Mouse (Mus musculus): Measurements from ENCODE around the gene Sned1. TPM values are rescaled to one million over a fixed set of nuclear protein-coding genes. Genes with fewer than 3 reads are reported as not detected.
A peak's percentile ranks its signal among the peaks of the same experiment; 100 is the strongest.

Sned1 gene
- polyA plus RNA-seq, 1 experiment from 2014 or later: 0.29 TPM

DNA sequence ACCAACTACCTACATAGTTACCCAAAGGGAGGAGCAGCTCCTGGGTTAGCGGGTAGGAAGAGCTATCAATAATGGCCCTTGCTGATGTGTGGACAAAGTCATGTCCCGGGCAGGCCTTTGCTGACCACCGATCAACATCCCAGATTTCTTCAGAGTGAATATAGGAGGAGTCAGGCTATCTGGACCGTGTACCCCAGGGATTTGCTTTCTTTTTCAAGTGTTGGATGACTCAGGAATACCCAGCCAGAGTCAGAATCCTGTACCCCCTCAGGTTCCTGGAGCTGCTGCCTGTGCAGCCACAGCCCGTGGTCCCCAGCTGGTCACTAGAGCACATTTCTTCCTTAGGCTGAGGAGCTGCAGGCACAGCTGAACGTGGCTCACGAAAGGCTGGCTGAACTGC is 23.2 kb upstream of the Sned1 start:
- Histone ChIP-seq H3K9ac (no peak overlapping the region), H3K9me3 (replicated peaks) (no peaks in the 10 kb centered on the region), H3K36me3 (no peaks in the 10 kb centered on the region), H3K4me3 (replicated peaks) (no peak overlapping the region), H3K4me2 (no peak overlapping the region), H3K27me3 (no peaks in the 10 kb centered on the region), H3K27ac (no peak overlapping the region), H3K4me1 (replicated peaks) (0 out of 2 replicates have a peak, but pooled peaks cover 4% of the 10 kb centered on the region)
- 66% methylated on average over 7 of the region's 7 CpGs for WGBS (ENCODE audit: insufficient replicate concordance)
- no peak for DNase-seq
- ATAC-seq (ENCODE audit: low read depth): no peak

DNA sequence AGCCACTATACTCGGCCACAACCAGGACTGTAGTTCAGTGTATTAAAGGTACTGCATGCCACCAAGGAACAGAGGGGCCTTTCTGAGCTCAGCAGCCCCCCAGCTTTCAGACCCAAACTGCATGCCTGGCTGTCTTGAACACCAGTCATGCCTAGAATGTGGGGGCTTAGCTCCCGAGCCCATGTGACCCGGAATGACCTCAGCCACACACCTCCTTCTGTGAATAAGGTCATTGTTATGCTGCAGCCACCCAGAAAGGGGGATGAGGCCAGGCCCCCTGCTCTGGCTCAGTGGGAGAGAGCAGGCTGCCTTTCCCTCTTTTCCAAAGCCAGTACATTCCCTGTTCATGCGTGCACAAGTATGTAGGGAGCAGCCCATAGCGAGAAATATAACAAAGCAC is 21.0 kb upstream of the Sned1 start:
- Histone ChIP-seq H3K4me2 (no peak overlapping the region), H3K4me3 (replicated peaks) (no peak overlapping the region), H3K4me1 (replicated peaks) (0 out of 2 replicates have a peak, but pooled peaks cover 4% of the 10 kb centered on the region), H3K27me3 (no peaks in the 10 kb centered on the region), H3K9ac (no peak overlapping the region), H3K36me3 (no peaks in the 10 kb centered on the region), H3K9me3 (replicated peaks) (no peaks in the 10 kb centered on the region), H3K27ac (no peak overlapping the region)
- ATAC-seq (ENCODE audit: low read depth): no peak
- DNase-seq: no peak
- 52% methylated on average over 5 of the region's 5 CpGs for WGBS (ENCODE audit: insufficient replicate concordance)

DNA sequence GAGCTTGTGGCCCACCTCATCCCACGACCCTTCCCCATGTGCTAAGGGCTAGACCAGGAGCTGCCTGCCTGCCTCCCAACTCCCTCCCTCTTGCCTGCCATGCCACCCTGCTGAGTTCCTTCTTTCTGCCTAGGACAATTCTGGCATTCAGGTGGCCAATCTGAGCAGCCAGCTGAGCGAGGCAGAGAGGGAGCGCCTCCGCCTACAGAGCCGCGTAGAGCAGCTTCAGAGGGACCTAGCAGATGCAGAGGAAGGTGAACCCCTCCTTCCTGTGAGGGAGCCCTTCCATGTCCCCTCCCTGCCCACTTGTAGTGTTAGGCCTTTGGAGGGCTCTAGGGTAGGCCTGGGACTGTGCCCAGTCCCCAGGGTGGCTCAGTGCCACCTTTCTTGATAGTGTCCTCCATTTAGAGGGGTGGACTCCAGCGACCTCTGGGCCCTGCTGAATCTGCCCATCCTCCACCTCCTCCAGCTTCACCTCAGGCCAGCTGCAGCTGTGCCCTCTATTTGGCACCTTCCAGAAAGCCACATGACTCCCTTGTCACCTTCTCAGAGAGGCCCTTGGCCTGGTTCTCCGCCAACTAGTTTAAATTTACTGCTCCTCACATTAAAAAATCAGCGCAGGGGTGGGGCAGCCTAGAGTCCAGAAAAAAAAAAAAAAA is 18.7 kb upstream of the Sned1 start:
- Histone ChIP-seq H3K4me1 (replicated peaks) (no peaks in the 10 kb centered on the region), H3K4me2 (no peak overlapping the region), H3K4me3 (replicated peaks) (no peak overlapping the region), H3K27me3 (no peaks in the 10 kb centered on the region), H3K27ac (no peak overlapping the region), H3K36me3 (no peaks in the 10 kb centered on the region), H3K9me3 (replicated peaks) (no peaks in the 10 kb centered on the region), H3K9ac (no peak overlapping the region; the same call in 1 of the 2 replicates)
- no peak for ATAC-seq (ENCODE audit: low read depth)
- 70% methylated on average over 9 of the region's 9 CpGs for WGBS (ENCODE audit: insufficient replicate concordance)
- DNase-seq: no peak

DNA sequence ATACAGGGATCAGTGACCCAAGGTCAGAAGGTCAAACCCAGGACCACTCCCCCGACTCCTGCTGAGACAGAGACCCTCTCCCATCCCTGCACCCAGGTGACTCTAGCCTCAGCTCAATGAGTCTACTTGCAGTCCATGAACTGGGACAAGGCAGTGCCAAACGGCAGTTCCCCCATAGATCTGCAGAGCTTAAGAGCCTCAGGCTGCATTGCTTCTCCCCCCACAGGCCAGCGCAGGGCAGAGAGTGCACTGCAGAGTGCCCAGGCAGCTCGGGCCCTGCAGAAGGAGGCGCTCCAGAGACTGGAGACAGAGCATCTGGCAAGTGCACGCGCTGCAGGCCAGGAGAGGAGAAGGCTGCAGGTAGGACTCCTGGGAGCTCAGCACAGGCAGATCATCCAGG is 18.1 kb upstream of the Sned1 start:
- no peaks in the 10 kb centered on the region for H3K27me3 ChIP-seq
- no peak overlapping the region for H3K4me2 ChIP-seq
- H3K9ac ChIP-seq: no peak overlapping the region
- H3K4me3 ChIP-seq (replicated peaks): no peak overlapping the region
- WGBS (ENCODE audit: insufficient replicate concordance): 45% methylated on average over 7 of the region's 7 CpGs
- no peak overlapping the region for H3K27ac ChIP-seq
- ATAC-seq (ENCODE audit: low read depth): no peak
- no peaks in the 10 kb centered on the region for H3K4me1 ChIP-seq (replicated peaks)
- H3K36me3 ChIP-seq: no peaks in the 10 kb centered on the region
- no peak for DNase-seq
- H3K9me3 ChIP-seq (replicated peaks): no peaks in the 10 kb centered on the region

DNA sequence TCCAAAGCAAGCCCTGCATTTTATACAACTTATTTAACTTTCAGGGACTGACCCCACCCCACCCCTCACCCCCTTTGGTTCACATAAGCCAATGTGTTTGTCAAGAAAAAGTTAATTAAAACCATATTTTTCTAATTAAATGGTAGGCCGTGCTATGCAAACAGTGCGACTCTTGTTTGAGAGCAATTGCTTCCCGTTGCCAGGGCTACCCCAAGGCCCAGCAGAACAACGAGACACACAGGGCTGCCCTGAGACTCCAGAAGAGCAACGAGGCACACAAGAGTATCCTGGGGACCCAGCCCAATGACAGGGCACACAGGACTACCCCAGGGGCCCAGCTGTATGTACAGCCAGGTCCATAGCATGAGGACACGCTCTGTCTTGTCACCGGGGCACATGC is 14.9 kb upstream of the Sned1 start:
- Histone ChIP-seq H3K27me3 (peaks cover 5% of the 10 kb centered on the region; the same call in 1 of the 2 replicates), H3K9me3 (replicated peaks) (no peaks in the 10 kb centered on the region)

DNA sequence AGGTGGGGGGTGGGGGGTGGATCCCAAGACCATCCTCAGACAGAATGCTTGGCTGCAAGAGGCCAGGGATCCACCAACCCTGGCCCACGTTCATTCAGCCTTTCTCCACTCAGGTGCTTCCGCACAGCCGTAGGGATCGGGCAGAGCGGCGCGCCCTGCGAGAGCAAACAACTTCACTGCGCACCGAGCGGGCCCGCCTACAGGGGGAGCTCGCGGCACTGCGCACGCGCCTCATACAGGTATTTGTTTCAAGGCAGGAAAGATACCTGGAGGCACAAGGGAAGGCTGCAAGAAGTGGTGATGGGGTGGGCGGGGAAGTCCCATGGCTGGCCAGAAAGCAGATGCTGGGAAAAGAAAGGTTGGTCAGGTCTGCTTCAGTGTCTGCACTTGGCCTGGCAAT is 11.7 kb upstream of the Sned1 start:
- H3K4me1 ChIP-seq (replicated peaks): no peaks in the 10 kb centered on the region
- no peak overlapping the region for H3K27ac ChIP-seq
- H3K36me3 ChIP-seq: no peaks in the 10 kb centered on the region
- DNase-seq (peak; percentile 13), ATAC-seq (ENCODE audit: low read depth) (no peak)
- H3K4me3 ChIP-seq (replicated peaks): no peak overlapping the region
- no peak overlapping the region for H3K4me2 ChIP-seq
- H3K27me3 ChIP-seq: peaks cover 5% of the 10 kb centered on the region; the same call in 1 of the 2 replicates
- H3K9ac ChIP-seq: no peak overlapping the region
- H3K9me3 ChIP-seq (replicated peaks): no peaks in the 10 kb centered on the region
- 6% methylated on average over 18 of the region's 18 CpGs for WGBS (ENCODE audit: insufficient replicate concordance)

More for the DNA sequence above, 14.9 kb upstream of the Sned1 start:
- no peak overlapping the region for H3K4me2 ChIP-seq
- no peak overlapping the region for H3K4me3 ChIP-seq (replicated peaks)
- DNase-seq: no peak
- H3K36me3 ChIP-seq: no peaks in the 10 kb centered on the region
- no peak for ATAC-seq (ENCODE audit: low read depth)
- H3K9ac ChIP-seq: no peak overlapping the region
- no peak overlapping the region for H3K27ac ChIP-seq
- WGBS (ENCODE audit: insufficient replicate concordance): 62% methylated on average over 7 of the region's 7 CpGs
- no peaks in the 10 kb centered on the region for H3K4me1 ChIP-seq (replicated peaks)

DNA sequence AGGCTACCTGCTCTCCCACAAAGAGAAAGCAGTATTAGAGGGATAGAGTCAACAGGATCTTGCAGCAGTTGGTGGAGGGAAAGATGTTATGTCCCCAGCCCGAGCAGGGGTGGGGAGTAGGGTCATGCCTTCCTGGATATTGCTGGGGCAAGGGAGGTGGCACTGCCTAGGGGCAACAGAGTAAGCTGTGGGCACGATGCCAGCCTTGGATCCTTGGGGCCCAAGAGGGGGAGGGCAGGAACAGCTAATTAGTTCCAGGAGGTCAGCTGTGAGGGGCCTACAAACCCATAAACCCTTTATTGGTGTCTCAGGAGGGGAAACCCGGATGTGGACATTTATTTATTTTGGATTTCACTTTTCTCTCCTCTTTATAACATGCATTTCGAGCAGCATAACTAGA is 10.4 kb upstream of the Sned1 start:
- H3K27me3 ChIP-seq: peaks cover 5% of the 10 kb centered on the region; the same call in 1 of the 2 replicates
- ATAC-seq (ENCODE audit: low read depth) (no peak), DNase-seq (no peak)
- H3K4me3 ChIP-seq (replicated peaks): no peak overlapping the region
- H3K9ac ChIP-seq: no peak overlapping the region
- no peak overlapping the region for H3K27ac ChIP-seq
- WGBS (ENCODE audit: insufficient replicate concordance): 29% methylated on average over 4 of the region's 4 CpGs
- H3K4me2 ChIP-seq: no peak overlapping the region
- H3K9me3 ChIP-seq (replicated peaks): no peaks in the 10 kb centered on the region
- no peaks in the 10 kb centered on the region for H3K36me3 ChIP-seq
- H3K4me1 ChIP-seq (replicated peaks): no peaks in the 10 kb centered on the region

DNA sequence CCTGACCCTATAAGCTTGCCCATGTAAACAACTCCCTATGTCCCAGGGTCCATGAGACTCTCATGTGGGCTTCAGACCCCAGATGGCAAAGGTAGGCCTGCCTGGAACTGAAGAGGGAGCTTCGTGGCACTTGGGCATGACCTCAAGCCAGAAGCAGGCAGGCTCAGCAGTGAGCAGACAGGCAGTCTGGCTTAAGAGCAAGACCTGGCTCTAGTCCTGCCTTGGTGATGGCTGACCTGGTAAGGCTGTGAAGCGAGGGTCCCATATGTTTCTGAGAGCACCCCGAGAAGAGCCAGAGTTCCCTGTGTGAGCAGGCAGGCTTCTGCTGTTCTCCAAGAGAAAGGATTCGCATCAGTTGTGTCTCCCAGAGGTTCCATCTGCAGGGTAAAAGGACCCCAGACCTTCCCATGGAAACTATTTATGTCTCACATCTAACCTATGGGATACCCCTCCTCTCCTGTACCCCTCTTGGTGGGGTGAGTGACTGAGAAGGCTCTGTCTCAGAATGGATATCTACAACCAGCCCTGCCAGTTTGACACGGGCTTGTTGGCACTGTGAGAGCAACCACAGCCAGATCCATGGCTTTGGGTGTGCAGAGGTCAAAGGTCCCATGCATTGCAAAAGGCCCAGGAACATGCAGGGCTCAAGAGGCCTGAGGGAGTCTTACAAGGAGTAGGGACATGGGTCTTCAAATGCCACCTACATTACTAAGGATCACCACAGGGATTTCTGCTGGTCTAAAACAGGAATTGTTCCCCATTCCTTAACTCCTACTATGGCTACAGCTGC is 9.7 kb upstream of the Sned1 start:
- no peaks in the 10 kb centered on the region for H3K4me1 ChIP-seq (replicated peaks)
- no peak for DNase-seq
- no peak overlapping the region for H3K4me3 ChIP-seq (replicated peaks)
- peaks cover 5% of the 10 kb centered on the region; the same call in 1 of the 2 replicates for H3K27me3 ChIP-seq
- 60% methylated on average over 5 of the region's 5 CpGs for WGBS (ENCODE audit: insufficient replicate concordance)
- H3K27ac ChIP-seq: no peak overlapping the region
- no peak for ATAC-seq (ENCODE audit: low read depth)
- no peaks in the 10 kb centered on the region for H3K9me3 ChIP-seq (replicated peaks)
- no peaks in the 10 kb centered on the region for H3K36me3 ChIP-seq
- no peak overlapping the region for H3K4me2 ChIP-seq
- H3K9ac ChIP-seq: no peak overlapping the region

DNA sequence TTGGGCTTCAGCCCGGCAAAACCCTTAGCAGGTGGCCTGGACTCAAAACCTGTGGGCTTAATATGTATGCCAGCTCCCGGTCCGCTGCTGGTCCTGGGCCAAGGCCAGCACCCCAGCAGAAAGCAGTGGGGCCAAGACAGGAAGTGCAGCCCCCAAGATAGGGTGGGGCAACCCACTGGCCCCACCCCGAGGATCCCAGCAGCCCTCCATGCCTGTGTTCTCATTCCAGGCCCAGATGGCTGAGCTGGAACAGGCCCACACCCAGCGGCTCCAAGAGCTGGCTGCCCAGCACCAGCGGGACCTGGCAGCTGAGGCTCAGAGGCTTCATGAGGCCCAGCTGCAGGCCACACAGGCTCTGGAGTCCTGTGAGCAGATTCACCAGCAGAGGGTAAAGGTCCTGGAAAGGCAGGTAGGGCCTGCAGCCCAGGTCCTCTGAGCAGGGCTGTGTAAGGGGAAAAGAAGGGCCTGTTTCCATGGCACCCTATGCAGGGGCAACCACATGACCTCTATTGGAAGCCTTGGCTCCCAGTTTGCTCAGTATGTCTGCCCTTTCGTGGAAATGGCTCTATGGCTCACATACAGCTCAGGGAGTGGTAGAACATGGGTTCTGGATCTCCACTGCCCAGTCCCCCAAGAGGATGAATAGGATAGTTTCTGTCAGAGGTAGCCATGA is 8.2 kb upstream of the Sned1 start:
- H3K36me3 ChIP-seq: no peaks in the 10 kb centered on the region
- H3K27ac ChIP-seq: no peak overlapping the region
- H3K9ac ChIP-seq: no peak overlapping the region
- no peaks in the 10 kb centered on the region for H3K4me1 ChIP-seq (replicated peaks)
- ATAC-seq (ENCODE audit: low read depth): no peak
- H3K9me3 ChIP-seq (replicated peaks): no peaks in the 10 kb centered on the region
- DNase-seq: no peak
- peaks cover 5% of the 10 kb centered on the region; the same call in 1 of the 2 replicates for H3K27me3 ChIP-seq
- H3K4me3 ChIP-seq (replicated peaks): no peak overlapping the region
- WGBS (ENCODE audit: insufficient replicate concordance): 63% methylated on average over 7 of the region's 7 CpGs
- no peak overlapping the region for H3K4me2 ChIP-seq

DNA sequence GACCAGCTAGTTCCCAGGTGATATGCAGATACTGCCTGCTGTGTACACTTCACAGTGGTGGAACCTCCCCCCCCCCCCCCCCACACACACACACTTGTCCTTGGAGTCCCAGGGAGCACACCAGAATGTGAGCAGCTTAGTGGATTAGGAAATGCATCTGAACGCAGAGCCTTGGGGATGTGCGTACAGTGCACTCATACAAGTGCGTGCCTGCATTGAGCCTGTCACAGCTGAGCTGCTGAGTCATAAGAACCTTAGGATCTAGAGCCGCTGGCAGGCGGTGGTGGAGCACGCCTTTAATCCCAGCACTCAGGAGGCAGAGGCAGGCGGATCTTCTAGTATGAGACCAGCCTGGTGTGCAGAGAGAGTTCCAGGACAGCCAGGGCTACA is 7.7 kb upstream of the Sned1 start:
- H3K4me1 ChIP-seq (replicated peaks): no peaks in the 10 kb centered on the region
- 64% methylated on average over 7 of the region's 7 CpGs for WGBS (ENCODE audit: insufficient replicate concordance)

DNA sequence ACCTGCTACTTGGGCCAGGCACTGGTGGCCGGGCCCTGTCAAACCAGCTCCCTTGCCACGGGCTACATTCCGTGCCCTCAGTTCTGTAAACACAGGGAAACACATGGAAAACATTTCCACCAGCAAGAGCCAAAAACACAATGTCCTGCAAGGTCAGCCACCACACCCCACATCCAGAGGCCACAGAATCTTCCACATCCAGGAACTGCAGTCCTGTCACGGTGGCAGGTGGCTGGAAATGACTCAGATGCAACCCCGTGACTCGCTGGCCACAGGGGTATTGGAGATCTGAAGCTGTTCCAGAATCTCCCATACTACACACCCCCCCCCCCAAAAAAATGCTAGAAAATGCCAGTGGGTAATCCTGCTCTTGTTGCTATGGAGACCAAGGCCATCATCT is 6.4 kb upstream of the Sned1 start:
- no peak for DNase-seq
- no peak overlapping the region for H3K9ac ChIP-seq
- no peak overlapping the region for H3K4me2 ChIP-seq
- no peaks in the 10 kb centered on the region for H3K4me1 ChIP-seq (replicated peaks)
- 66% methylated on average over 6 of the region's 6 CpGs for WGBS (ENCODE audit: insufficient replicate concordance)
- H3K27me3 ChIP-seq: peaks cover 6% of the 10 kb centered on the region
- no peak overlapping the region for H3K4me3 ChIP-seq (replicated peaks)
- no peak overlapping the region for H3K27ac ChIP-seq
- no peak for ATAC-seq (ENCODE audit: low read depth)
- no peaks in the 10 kb centered on the region for H3K36me3 ChIP-seq
- no peaks in the 10 kb centered on the region for H3K9me3 ChIP-seq (replicated peaks)

More for the DNA sequence above, 7.7 kb upstream of the Sned1 start:
- H3K27ac ChIP-seq: no peak overlapping the region
- no peaks in the 10 kb centered on the region for H3K36me3 ChIP-seq
- DNase-seq (no peak), ATAC-seq (ENCODE audit: low read depth) (no peak)
- no peak overlapping the region for H3K4me3 ChIP-seq (replicated peaks)
- H3K27me3 ChIP-seq: peaks cover 5% of the 10 kb centered on the region; the same call in 1 of the 2 replicates
- H3K4me2 ChIP-seq: no peak overlapping the region
- H3K9me3 ChIP-seq (replicated peaks): no peaks in the 10 kb centered on the region
- H3K9ac ChIP-seq: no peak overlapping the region
